Mouse (Mus musculus) fat pad, adult 2 months (tissue): Measurements from ENCODE around the gene Far1.

ENCODE experiments used
- DNase-seq: peaks from one replicate; pipeline ENCODE4 v3.0.0-alpha.2; 2011; ENCODE audit warnings: low read depth, low spot score; ENCODE audit errors: extremely low read depth

The Far1 gene

DNA sequence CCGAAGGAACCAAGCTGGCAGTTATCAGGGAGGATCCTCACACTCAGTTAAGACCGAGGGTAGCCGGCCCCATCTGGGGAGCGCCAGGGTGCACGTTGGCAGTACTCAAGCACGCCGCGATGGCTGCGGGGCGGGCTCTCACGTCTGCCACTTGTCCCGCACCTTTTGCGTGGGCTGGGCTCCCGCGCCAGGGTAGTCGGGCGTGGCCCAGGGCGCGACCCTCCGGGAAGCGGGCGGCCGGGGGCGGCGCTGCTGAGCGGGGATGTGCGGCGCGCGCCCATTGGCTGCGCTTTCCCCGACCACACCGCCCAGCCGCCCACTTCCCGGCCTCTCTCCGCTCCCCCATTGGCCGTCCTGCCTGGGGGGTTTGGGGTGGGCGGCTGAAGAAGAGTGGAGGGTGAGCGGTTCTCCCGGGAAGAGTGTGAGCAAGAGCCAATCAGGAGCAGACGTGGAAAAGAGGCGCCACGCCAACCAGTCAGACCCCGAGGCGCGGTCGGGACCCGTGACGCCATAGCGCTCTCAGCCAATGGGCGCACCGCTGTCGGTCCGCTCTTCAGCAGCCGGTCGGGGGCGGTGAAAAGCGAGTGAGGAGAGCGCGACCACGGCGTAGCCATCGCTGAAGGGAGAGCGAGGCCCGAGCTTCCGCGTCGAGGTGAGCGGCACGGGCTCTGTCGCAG lies at the start of gene Far1:
Gene Far1, plus strand, starts transcription at position 549 of the 677 bp plus-strand sequence.
- no peak for DNase-seq

- no peak for DNase-seq
Measured at GRCm38 (mm10) chr7:113468345-113468744, 45.3 kb upstream of the Far1 start.

DNA sequence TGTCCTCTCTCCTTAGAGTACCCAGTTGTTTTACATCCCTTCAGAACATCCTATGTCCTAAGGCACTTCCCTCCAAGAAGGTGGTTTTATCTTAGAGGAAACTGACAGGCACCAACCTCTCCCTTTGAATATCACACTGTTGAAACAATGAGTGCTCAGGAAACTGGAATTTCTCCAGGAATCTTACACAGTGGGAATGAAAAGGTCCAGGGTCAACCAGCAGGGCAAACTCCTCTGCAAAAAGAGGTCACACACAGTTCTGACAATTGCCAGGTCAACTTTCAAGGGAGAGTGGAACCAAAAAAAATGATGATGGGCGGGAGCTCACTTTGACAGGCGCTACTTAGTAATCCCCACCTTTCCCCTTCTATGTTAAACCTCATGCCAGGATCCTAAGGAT lies 43.0 kb upstream of the Far1 start:
- DNase-seq, result no peak

DNA sequence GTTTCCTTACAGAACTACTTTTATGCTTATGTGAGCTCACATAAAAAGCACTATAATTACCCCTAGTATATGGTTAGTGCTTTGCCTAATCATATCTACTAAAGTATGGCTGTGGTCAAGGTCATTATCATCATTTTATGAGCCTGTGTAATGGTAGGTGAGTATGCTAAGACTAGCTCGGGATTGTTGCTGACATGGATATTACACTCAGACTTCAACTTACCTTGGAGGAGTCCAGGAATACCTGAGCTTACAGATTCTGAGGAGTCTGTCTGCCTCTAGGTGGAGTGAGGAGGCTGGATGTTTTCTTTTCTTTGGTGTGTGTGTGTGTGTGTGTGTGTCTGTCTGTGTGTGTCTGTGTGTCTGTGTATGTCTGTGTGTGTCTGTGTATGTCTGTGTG lies 42.0 kb upstream of the Far1 start:
- DNase-seq, result no peak

GRCm38 (mm10) chr7:113495792-113496191 lies 17.8 kb upstream of the Far1 start:
- DNase-seq, result no peak

GRCm38 (mm10) chr7:113498413-113498812 lies 15.2 kb upstream of the Far1 start:
- no peak for DNase-seq

GRCm38 (mm10) chr7:113499821-113500220 lies 13.8 kb upstream of the Far1 start:
- no peak for DNase-seq

DNA sequence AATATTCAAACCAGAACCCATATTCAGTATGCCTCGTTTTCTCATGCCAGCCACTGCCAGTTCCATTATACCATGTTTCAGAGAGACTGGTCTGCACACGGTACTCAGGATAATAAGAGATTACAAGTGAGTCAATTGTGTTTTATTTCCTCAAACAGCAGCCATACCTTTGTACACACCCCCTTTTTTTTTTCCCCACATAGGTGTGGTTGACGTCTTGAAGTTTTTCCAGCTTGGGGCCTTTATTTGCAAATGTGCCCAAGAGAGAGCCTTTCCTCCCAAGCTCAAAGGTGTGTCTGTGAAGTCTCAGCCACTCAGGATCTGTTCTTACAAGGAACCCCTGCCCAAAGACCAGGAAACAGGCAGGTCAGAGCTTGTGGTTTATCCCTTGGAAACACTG lies 11.2 kb upstream of the Far1 start:
- no peak for DNase-seq

GRCm38 (mm10) chr7:113505047-113505446 lies 8.6 kb upstream of the Far1 start:
- DNase-seq, result no peak

DNA sequence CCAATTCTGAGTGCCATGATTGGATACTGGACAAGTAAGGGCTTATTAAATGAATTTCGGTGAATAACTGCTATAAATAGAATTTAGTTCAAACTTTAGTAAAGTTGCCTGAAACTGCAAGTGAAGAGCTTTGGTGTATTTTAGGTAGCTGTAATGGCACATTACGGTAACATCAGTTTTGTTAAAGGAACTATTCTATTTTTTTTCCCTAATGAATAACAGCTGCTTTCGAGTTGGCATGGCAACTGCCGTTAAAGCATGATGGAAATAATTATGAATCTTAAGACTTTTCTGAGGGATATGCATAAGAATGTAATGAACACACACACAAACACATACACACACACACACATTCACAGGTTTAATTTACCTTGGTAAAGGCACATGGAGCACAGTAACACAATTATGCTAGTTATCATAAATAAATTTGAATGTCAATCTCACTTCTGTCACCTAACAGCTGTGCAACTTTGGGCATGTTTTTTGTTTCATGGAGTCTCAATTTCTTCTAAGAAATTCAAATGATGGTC lies 8.1 kb upstream of the Far1 start:
- DNase-seq, result no peak

DNA sequence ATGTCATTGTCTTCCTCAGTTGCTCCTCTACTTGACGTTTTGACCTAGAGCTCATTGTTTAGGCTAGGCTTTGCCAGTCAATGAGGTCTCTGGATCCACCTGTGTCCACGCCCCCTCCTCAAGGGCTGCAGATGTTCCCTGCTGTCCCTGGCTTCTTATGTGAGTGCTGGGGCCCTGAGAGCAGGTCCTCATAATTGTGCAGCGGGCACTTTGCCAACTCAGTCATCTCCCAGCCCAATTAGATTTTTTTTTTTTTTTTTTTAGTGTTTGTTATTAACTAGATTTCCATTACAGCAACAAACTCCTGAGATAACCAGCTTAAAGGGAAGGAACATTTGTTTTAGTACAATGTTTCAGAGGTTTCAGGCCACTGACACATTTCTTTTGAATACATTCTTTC lies 5.8 kb upstream of the Far1 start:
- no peak for DNase-seq

DNA sequence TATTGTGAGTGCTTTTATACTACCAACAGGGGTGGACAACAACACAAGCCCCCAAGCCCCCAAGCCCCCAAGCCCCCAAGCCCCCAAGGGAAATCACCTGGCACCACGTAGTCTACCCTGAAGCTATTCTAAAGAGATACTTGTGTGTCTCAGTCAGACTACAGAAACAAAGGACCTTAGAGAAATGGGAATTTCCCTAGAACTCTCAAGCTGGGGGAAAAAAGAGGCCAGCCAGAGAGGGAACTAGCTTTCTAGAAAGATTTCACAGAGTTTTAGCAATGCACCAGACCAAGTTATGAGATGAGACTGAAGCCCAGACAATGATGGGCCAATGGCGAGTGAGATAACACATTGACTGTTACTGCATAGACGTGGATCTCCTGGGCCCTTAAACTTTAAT lies 2.2 kb upstream of the Far1 start:
- no peak for DNase-seq

DNA sequence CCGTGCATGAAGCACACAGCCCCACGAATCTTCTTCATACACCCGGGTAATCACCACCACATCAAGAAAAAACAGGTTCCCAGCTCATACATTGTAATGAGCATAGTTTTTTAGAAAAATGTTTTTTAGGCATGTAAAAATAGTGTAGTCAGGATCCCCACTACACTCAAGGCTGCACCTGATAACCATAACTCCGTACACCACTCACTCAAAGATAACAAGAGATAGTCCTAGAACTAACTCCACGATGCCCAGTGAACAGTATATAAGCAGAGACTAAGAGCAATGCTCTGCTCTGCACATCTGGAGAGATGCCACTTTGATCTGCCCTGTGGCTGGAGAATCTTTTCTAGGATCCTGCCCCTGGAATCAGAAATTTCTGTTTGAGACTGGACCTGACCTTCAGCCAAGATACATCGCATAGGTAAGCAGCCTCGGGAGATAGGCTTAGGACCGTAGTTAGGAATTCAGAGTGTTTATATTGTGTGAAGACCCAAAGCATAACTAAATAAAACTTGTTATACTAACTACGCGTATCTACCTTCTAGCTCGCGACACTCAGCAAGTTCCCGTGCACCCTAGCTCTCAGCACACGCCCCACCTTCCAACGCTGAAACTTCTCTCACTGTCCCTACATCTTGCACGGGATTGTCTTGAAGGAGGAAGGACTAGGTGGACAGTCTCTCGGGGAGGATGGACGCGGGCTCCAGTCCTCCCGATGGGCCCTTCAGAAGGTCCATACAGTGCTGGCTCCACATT lies 928 bp upstream of the Far1 start:
- DNase-seq, result no peak

DNA sequence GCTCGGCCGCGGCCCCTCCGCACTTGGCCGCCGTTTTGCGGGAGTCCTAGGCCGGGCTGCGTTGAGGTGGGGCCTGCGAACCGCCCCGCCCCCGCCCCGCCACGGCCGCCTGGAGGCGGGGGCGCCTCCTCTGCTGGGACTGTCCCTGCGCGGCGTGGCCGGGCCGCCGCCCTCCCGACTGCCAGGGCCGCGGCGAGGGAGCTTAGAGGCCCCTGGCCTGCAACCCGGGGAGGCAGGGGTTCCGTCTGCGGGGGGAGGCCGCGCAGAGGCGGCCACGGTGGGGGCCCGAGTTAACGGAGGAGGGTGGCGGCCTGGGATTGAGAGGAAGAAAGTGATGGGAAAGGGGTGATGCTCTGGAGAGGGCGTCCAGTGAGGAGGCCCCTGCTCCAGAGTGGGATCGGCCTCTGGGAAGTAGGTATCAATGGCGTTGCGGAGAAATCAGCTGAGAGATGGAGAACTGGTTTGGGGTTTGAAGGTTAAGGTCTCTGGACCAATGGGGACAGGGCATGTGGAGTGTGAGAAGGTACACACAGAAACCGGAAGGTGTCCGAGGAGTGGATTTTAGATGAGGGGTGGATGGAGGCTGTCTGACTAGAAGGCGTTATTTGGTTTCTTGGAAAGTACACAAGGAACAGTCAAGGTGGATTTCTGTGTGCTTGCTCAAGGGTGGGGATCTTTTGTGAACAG lies 472 bp downstream of the Far1 start:
- DNase-seq, result no peak

DNA sequence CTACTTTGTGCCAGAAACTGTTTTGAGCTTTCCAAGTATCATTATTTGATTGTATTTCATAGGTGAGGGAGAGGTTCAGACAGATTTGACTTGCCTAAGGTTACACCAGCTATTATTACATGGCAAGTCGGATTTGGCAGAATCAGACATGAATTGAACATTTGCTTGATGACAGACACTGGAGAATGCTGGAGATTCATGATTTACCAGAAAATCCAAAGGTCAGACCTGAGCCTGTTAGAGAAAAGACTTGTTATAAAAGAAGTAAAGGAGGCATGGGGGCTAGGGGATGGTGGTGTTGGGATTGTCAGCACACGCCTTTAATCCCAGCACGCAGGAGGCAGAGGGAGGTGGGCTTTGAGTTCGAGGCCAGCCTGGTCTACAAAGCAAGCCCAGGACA lies 2.2 kb downstream of the Far1 start:
- no peak for DNase-seq

DNA sequence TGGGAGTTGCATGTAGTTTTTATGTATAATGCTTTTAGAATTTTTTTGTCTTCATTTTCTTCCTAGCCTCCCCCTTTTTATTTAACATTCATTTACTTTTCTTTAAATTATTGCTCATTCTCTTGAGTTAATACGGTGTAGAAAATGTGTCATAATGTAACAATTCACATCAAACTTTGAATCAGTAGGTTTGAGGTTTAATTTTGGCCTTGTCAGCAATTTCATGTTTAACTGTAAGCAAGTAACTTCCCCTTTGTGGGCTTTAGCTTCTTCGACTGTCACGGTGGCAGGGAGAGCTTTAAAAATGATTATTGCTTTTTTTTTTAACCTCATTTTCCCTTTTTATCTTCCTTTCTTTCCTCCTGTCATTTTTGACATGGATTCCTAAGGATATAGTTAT lies 4.8 kb downstream of the Far1 start:
- DNase-seq, result no peak

DNA sequence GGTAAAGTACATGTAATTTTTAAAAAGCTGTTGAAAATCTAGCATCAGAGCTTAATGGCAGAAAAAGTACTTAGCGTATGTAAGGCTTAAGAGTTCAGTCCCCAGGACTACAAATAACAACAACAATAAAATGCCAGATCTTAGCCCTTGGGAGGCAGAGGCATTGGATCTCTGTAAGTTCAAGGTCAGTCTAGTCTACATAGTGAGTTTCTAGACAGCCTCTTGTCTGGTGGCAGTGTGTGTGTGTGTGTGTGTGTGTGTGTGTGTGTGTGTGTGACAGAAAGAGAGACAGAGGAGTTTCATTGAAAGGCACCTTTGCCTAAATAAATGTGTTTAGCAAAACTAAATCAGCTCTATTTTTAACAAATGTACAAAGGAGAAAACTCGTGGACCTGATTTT lies 5.3 kb downstream of the Far1 start:
- no peak for DNase-seq

DNA sequence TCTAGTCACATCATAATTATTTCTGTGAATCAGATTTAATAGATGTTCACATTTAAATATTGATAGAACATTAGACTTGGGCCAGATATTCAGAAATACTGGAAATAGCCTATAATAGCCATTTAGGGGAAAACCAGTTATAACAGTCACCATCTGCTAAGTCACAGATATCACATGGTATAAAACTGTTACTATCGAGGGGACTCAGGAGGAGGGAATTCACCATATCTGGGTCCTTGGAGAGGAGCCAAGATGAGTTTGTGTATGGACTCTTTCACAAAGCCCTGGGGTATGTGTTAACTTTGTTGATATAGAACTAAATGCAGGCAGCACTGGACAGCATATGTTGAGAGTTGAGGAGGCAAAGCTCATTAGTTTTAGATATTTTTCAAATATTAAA lies 29.5 kb downstream of the Far1 start:
- DNase-seq, result no peak

- DNase-seq, result no peak
Measured at GRCm38 (mm10) chr7:113551742-113552463, 38.3 kb downstream of the Far1 start.

- no peak for DNase-seq
Measured at GRCm38 (mm10) chr7:113552508-113552907, 38.9 kb downstream of the Far1 start.

DNA sequence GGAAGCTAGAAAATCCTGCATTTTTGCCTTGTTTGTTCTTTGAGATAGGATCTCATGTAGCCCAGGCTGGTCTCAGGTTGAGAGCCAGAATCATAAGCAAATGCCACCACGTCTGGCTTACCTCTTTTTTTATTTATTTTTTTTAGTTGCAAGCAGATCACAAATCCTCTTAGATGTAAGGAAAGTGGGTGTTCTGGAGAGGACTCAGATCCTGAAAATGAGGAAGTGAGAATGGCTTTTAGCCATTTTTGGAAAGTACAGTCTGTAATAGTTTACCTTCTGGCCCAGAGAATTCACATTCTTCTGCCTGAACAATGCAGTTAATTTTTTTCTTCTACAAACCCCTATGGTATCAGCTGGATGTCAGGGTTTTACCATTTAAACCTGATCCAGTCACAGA lies 42.5 kb downstream of the Far1 start:
- no peak for DNase-seq
